Mouse (Mus musculus) brain, embryonic 14.5 days (tissue): ENCODE results near the gene Abcc10.
A peak's percentile ranks its signal among the peaks of the same experiment; 100 is the strongest.

Experiments
- CTCF ChIP-seq: fragments of 200-500 bp; IDR thresholded peaks from 2 replicates; pipeline ENCODE4 v1.5.1; 2012; ENCODE audit warnings: inconsistent platforms, mild to moderate bottlenecking, moderate library complexity, borderline replicate concordance; ENCODE audit not compliant: insufficient read depth, insufficient read length; ENCODE audit errors: extremely low read depth
- POLR2A ChIP-seq: fragments of 200-500 bp; IDR thresholded peaks from 2 replicates; pipeline ENCODE4 v1.6.1; 2012; ENCODE audit warnings: mild to moderate bottlenecking, inconsistent platforms, borderline replicate concordance; ENCODE audit not compliant: poor library complexity, insufficient read depth, insufficient read length, severe bottlenecking; ENCODE audit errors: extremely low read depth

GRCm38 (mm10) chr17:46336475-46336874 is 8.3 kb upstream of the Abcc10 start:
- TF ChIP-seq CTCF (peak; percentile 43), POLR2A (no peak)
